Mouse (Mus musculus): ENCODE measurements around the gene Rprml.

DNA sequence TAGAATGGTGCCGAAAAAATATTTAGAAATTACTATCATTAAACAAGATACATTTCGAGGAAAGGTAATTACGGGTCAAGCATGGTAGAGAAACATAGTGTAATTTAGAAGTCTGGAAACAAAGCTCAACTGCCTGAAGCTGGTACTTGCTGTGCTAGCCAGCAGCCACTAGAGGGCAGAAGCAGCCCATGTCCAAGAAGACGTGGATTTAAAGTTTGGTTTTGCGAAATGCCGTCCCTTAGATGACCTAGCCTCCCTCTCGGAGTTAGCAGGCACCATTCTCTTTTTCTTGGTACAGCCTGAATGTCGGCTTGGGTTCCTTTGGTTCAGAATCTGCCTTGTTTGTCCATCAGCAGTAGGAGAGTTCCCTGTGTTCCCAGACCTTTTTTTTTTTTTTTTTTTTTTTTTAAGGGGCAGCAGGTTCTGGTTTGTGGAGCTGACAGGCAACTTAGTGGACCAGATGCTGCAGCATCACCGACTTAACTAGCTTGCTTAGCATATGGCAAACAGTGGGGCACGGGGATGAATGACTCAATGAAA, 9.9 kb upstream of the Rprml start:
- no peak for TF ChIP-seq POLR2A (IDR thresholded peaks at IDR 0.05; ENCODE audit: control insufficient read depth, low read depth, low read length)
- peak; percentile 91; the same call in 1 of the 2 replicates for TF ChIP-seq CTCF (IDR thresholded peaks at IDR 0.05; ENCODE audit: control insufficient read depth, insufficient read depth, insufficient replicate concordance, low read depth, low read length)

Data from testis, adult 2 months (tissue).